Mouse (Mus musculus) lung, adult 2 months (tissue): Measurements from ENCODE around the gene Apaf1. TPM values are rescaled to one million over a fixed set of nuclear protein-coding genes. Genes with fewer than 3 reads are reported as not detected.

Source experiments
- DNase-seq: peaks from one replicate; pipeline ENCODE4 v3.0.0; 2022
- H3K4me1 ChIP-seq: fragments of 200-500 bp; 2 replicates; pipeline ENCODE4 v1.6.1; 2011; ENCODE audit warnings: low read length; ENCODE audit not compliant: control insufficient read depth, insufficient read depth
- H3K4me3 ChIP-seq: fragments of 200-500 bp; replicated peaks from 2 replicates; pipeline ENCODE3; 2011; ENCODE audit warnings: low read depth, mild to moderate bottlenecking, control low read depth, low read length; ENCODE audit errors: extremely low read depth
- CTCF ChIP-seq: fragments of 200-500 bp; IDR thresholded peaks from 2 replicates; pipeline ENCODE4 v1.5.1; 2011; ENCODE audit warnings: mild to moderate bottlenecking, low read length, control low read depth; ENCODE audit not compliant: insufficient read depth
- POLR2A ChIP-seq: fragments of 200-500 bp; IDR thresholded peaks from 2 replicates; pipeline ENCODE4 v1.6.1; 2011; ENCODE audit warnings: low read depth, mild to moderate bottlenecking, control low read depth, low read length, borderline replicate concordance; ENCODE audit errors: extremely low read depth
- whole genome bisulfite sequencing: fragments of 180-500 bp; shearing (Covaris S2); methylation state at CpG from one replicate; pipeline ENCODE4 v1.1.7; 2018; 5-methylcytosine and 5-hydroxymethylcytosine counted together
- polyA plus RNA-seq: library from polyadenylated mRNA; depleted of rRNA; stranded (reverse); fragments of >200 nt; gene quantifications from 2 replicates; pipeline ENCODE4 v1.2.3, GENCODE M21; 2012

The Apaf1 gene
- polyA plus RNA-seq, 1 experiment = 10.0 TPM

- 31% methylated on average over 8 of the region's 8 CpGs for WGBS
- DNase-seq = peak; percentile 50
- no peaks in the 10 kb centered on the region for H3K4me1 ChIP-seq
- H3K4me3 ChIP-seq = no peak overlapping the region
- TF ChIP-seq POLR2A (no peak), CTCF (peak; percentile 92)
Observed at GRCm38 (mm10) chr10:91033942-91034341, 48.6 kb downstream of the Apaf1 start.

- DNase-seq = peak; percentile 64
Observed at GRCm38 (mm10) chr10:91032399-91032798, 50.2 kb downstream of the Apaf1 start.

GRCm38 (mm10) chr10:91031176-91031575, 51.4 kb downstream of the Apaf1 start:
- TF ChIP-seq CTCF = no peak
- no peak for TF ChIP-seq POLR2A
- DNase-seq = no peak
- Histone ChIP-seq H3K4me3 (no peak overlapping the region), H3K4me1 (no peaks in the 10 kb centered on the region)
- WGBS = 86% methylated on average over 9 of the region's 9 CpGs

More at GRCm38 (mm10) chr10:91032399-91032798, 50.2 kb downstream of the Apaf1 start:
- 21% methylated on average over 4 of the region's 4 CpGs for WGBS
- Histone ChIP-seq H3K4me1 (no peaks in the 10 kb centered on the region), H3K4me3 (no peak overlapping the region)
- TF ChIP-seq POLR2A (no peak), CTCF (peak; percentile 91)

GRCm38 (mm10) chr10:91029002-91029539, 53.5 kb downstream of the Apaf1 start:
- no peak for TF ChIP-seq POLR2A
- no peak for TF ChIP-seq CTCF
- no peak for DNase-seq
- no peaks in the 10 kb centered on the region for H3K4me1 ChIP-seq

GRCm38 (mm10) chr10:91027964-91028363, 54.6 kb downstream of the Apaf1 start:
- Histone ChIP-seq H3K4me3 (no peak overlapping the region), H3K4me1 (no peaks in the 10 kb centered on the region)
- TF ChIP-seq CTCF (no peak), POLR2A (no peak)
- no peak for DNase-seq
- WGBS = 76% methylated on average over 5 of the region's 5 CpGs

More at GRCm38 (mm10) chr10:91029002-91029539, 53.5 kb downstream of the Apaf1 start:
- no peak overlapping the region for H3K4me3 ChIP-seq

GRCm38 (mm10) chr10:91027468-91027867, 55.1 kb downstream of the Apaf1 start:
- TF ChIP-seq POLR2A = no peak
- no peak for TF ChIP-seq CTCF
- 96% methylated on average over 4 of the region's 4 CpGs for WGBS

GRCm38 (mm10) chr10:91005858-91006538, 76.6 kb downstream of the Apaf1 start:
- no peak for DNase-seq
- no peak overlapping the region for H3K4me3 ChIP-seq
- H3K4me1 ChIP-seq = no peaks in the 10 kb centered on the region
- 75% methylated on average over 12 of the region's 12 CpGs for WGBS
- TF ChIP-seq POLR2A (no peak), CTCF (no peak)

More at GRCm38 (mm10) chr10:91027468-91027867, 55.1 kb downstream of the Apaf1 start:
- no peak for DNase-seq
- no peaks in the 10 kb centered on the region for H3K4me1 ChIP-seq
- no peak overlapping the region for H3K4me3 ChIP-seq

GRCm38 (mm10) chr10:91001421-91001820, 81.1 kb downstream of the Apaf1 start:
- no peak overlapping the region for H3K4me3 ChIP-seq
- TF ChIP-seq CTCF (no peak), POLR2A (no peak)
- H3K4me1 ChIP-seq = no peaks in the 10 kb centered on the region
- no peak for DNase-seq
- WGBS = 66% methylated on average over 13 of the region's 13 CpGs

- 80% methylated on average over 5 of the region's 5 CpGs for whole genome bisulfite sequencing
Observed at GRCm38 (mm10) chr10:90999899-91000298, 82.7 kb downstream of the Apaf1 start.

GRCm38 (mm10) chr10:90993869-90994268, 88.7 kb downstream of the Apaf1 start:
- WGBS = 89% methylated on average over 5 of the region's 5 CpGs
- TF ChIP-seq POLR2A (no peak), CTCF (no peak)
- no peak for DNase-seq
- H3K4me3 ChIP-seq = no peak overlapping the region
- H3K4me1 ChIP-seq = no peaks in the 10 kb centered on the region

More at GRCm38 (mm10) chr10:90999899-91000298, 82.7 kb downstream of the Apaf1 start:
- Histone ChIP-seq H3K4me3 (no peak overlapping the region), H3K4me1 (no peaks in the 10 kb centered on the region)
- TF ChIP-seq CTCF = no peak
- no peak for TF ChIP-seq POLR2A
- no peak for DNase-seq
